Mouse (Mus musculus) left cerebral cortex, adult 8-10 months (tissue): Measurements from ENCODE around the gene Il1f9. TPM values are rescaled to one million over a fixed set of nuclear protein-coding genes. Genes with fewer than 3 reads are reported as not detected.
A peak's percentile ranks its signal among the peaks of the same experiment; 100 is the strongest.
"Not testable (repeated sequence)": the region's sequence is repeated elsewhere in the genome, so short reads cannot be mapped to it uniquely, and the experiment has no call there.

ENCODE experiments used
- DNase-seq, 2 experiments: peaks; one replicate each; pipeline ENCODE4 v3.0.0; 2022; ENCODE audit warnings: low spot score in 2 of 2
- total RNA-seq, 4 experiments: library from RNA; stranded (reverse); gene quantifications; 2 replicates each; pipeline ENCODE4 v1.2.4; 2022

Il1f9 gene
- total RNA-seq = not detected

GRCm38 (mm10) chr2:24186176-24186575, at the start of gene Il1f9:
TSS of gene Il1f9 (plus strand) at chr2:24186476.
- no peak for DNase-seq

GRCm38 (mm10) chr2:24152861-24153260, 33.4 kb upstream of the Il1f9 start, which contains the start of gene Il1f8:
TSS of gene Il1f8 (plus strand) at chr2:24153161.
- no peak for DNase-seq

GRCm38 (mm10) chr2:24181683-24182331, 4.5 kb upstream of the Il1f9 start:
- peak; percentile 13 for DNase-seq

- DNase-seq = not testable (repeated sequence)
These were observed 3.7 kb upstream of the Il1f9 start for GRCm38 (mm10) chr2:24182423-24183147.

- not testable (repeated sequence) for DNase-seq
These were observed 2.2 kb upstream of the Il1f9 start for GRCm38 (mm10) chr2:24184092-24184491.

GRCm38 (mm10) chr2:24187585-24187984, 1.3 kb downstream of the Il1f9 start:
- no peak for DNase-seq

GRCm38 (mm10) chr2:24188189-24188588, 1.9 kb downstream of the Il1f9 start:
- no peak for DNase-seq

- no peak for DNase-seq
These were observed 28.8 kb downstream of the Il1f9 start, which contains the start of gene Il1f6 for GRCm38 (mm10) chr2:24215118-24215517. TSS of gene Il1f6 (plus strand) at chr2:24215418.

- DNase-seq = no peak
These were observed 40.9 kb downstream of the Il1f9 start for GRCm38 (mm10) chr2:24227191-24227590.

Other genes with a start within 250 kb of the Il1f9 start
- 10 to 100 TPM; 27.1 to 31.8 (median 29.0) TPM for gene Hnmt, start 137.1 kb upstream of the Il1f9 start, total RNA-seq
- not detected for gene Tbpl2, start 89.9 kb upstream of the Il1f9 start, total RNA-seq
- not detected for gene Il1f8, start 33.3 kb upstream of the Il1f9 start, total RNA-seq
- gene Il1f6, start 28.9 kb downstream of the Il1f9 start, total RNA-seq = not detected
- gene Il1f5, start 90.5 kb downstream of the Il1f9 start, total RNA-seq = under 1 TPM in 2 of 4 experiments, not detected in 2; 0.13 to 0.19 TPM
- gene Il1f10, start 104.7 kb downstream of the Il1f9 start, total RNA-seq = not detected
- not detected for gene Il1rn, start 150.4 kb downstream of the Il1f9 start, total RNA-seq
- 1 to 10 TPM in 3 of 4 experiments, under 1 TPM in 1; 0.95 to 3.3 (median 1.8) TPM for gene Psd4, start 181.1 kb downstream of the Il1f9 start, total RNA-seq